Mouse (Mus musculus) heart, embryonic 13.5 days (tissue): ENCODE results near the gene Plscr3. TPM values are rescaled to one million over a fixed set of nuclear protein-coding genes. Genes with fewer than 3 reads are reported as not detected.

Experiments used
- ATAC-seq: fragments of 200-750 bp; cut with Nextera tagmentation; 2 replicates; pipeline ENCODE4 v1.8.0; 2017; ENCODE audit warnings: moderate TSS enrichment; ENCODE audit not compliant: insufficient number of reproducible peaks, low FRiP score, low TSS enrichment; ENCODE audit errors: extremely low read depth
- H3K27ac ChIP-seq: fragments of 300-500 bp; sonication (generic); replicated peaks from 2 replicates; pipeline ENCODE4 v1.5.1; 2015; ENCODE audit warnings: moderate library complexity, mild to moderate bottlenecking, inconsistent platforms
- H3K27me3 ChIP-seq: fragments of 300-500 bp; sonication (generic); replicated peaks from 2 replicates; pipeline ENCODE4 v1.6.1; 2015; ENCODE audit warnings: mild to moderate bottlenecking, inconsistent platforms
- H3K36me3 ChIP-seq: fragments of 300-500 bp; sonication (generic); 2 replicates; pipeline ENCODE4 v1.6.1; 2015; ENCODE audit warnings: mild to moderate bottlenecking, inconsistent platforms
- H3K4me1 ChIP-seq: fragments of 300-500 bp; sonication (generic); 2 replicates; pipeline ENCODE4 v1.6.1; 2015; ENCODE audit warnings: inconsistent platforms
- H3K4me2 ChIP-seq: fragments of 300-500 bp; sonication (generic); 2 replicates; pipeline ENCODE4 v1.6.1; 2015; ENCODE audit warnings: inconsistent platforms, mild to moderate bottlenecking, moderate library complexity
- H3K4me3 ChIP-seq: fragments of 300-500 bp; sonication (generic); 2 replicates; pipeline ENCODE4 v1.5.1; 2015; ENCODE audit warnings: moderate library complexity, mild to moderate bottlenecking, inconsistent platforms
- H3K9ac ChIP-seq: fragments of 300-500 bp; sonication (generic); 2 replicates; pipeline ENCODE4 v1.6.1; 2015; ENCODE audit warnings: inconsistent platforms, mild to moderate bottlenecking, moderate library complexity
- H3K9me3 ChIP-seq: fragments of 300-500 bp; sonication (generic); 2 replicates; pipeline ENCODE4 v1.6.1; 2016; ENCODE audit warnings: inconsistent platforms
- WGBS: fragments of 180-500 bp; shearing (Covaris S2); methylation state at CpG from one replicate; pipeline ENCODE4 v1.1.7; 2015; ENCODE audit warnings: mixed read lengths; 5-methylcytosine and 5-hydroxymethylcytosine counted together
- polyA plus RNA-seq: library from polyadenylated mRNA; unstranded; fragments of >200 nt; fragmentation: Nextera tagmentation; extraction: Ambion mirVana; gene quantifications from 2 replicates; pipeline ENCODE4 v1.2.1, GENCODE M21; 2015

The Plscr3 gene
- polyA plus RNA-seq, result 75.4 and 76.2 TPM in 2 replicates

DNA sequence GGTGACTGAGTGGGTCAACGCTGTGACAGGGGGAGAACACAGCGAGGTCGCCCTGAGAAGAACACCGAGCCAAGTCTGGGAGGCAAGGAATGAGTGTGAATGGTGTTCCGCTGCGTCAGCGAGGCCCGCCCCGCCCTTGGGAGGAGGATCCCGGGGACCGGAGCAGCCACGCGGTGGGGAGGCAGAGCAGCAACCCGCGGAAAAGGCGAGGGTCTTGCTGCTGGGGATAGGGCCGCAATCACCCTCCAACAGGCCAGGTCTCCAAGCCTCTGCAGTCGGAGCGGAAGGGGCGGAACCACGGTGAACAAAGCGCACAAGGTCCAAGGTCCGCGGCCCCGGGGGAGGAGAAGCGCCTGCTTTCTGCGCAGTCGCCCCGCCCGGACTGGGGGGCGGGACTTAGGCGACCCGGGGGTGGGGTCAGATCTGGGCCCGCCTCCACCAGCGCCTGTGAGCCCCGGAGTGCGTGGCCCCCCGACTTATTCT lies at the start of gene Plscr3:
TSS of gene Plscr3 (plus strand) at position 179 of the 483 bp plus-strand sequence.
- H3K36me3 ChIP-seq, result peaks cover 37% of the 10 kb centered on the region
- peak within 1 kb of the TSS; percentile 97 for H3K27ac ChIP-seq
- peak within 1 kb of the TSS; percentile 88 for H3K4me3 ChIP-seq
- WGBS, result under 1% methylated on average over 38 of the region's 38 CpGs
- no peaks in the 10 kb centered on the region for H3K9me3 ChIP-seq
- H3K4me1 ChIP-seq, result peaks cover 38% of the 10 kb centered on the region
- peak within 1 kb of the TSS; percentile 94 for H3K9ac ChIP-seq
- peak; percentile 92 for ATAC-seq
- no peaks in the 10 kb centered on the region for H3K27me3 ChIP-seq
- H3K4me2 ChIP-seq, result peak within 1 kb of the TSS; percentile 89

GRCm38 (mm10) chr11:69797924-69798323 lies 48.3 kb upstream of the Plscr3 start:
- no peak for ATAC-seq
- H3K27me3 ChIP-seq, result peaks cover 62% of the 10 kb centered on the region

DNA sequence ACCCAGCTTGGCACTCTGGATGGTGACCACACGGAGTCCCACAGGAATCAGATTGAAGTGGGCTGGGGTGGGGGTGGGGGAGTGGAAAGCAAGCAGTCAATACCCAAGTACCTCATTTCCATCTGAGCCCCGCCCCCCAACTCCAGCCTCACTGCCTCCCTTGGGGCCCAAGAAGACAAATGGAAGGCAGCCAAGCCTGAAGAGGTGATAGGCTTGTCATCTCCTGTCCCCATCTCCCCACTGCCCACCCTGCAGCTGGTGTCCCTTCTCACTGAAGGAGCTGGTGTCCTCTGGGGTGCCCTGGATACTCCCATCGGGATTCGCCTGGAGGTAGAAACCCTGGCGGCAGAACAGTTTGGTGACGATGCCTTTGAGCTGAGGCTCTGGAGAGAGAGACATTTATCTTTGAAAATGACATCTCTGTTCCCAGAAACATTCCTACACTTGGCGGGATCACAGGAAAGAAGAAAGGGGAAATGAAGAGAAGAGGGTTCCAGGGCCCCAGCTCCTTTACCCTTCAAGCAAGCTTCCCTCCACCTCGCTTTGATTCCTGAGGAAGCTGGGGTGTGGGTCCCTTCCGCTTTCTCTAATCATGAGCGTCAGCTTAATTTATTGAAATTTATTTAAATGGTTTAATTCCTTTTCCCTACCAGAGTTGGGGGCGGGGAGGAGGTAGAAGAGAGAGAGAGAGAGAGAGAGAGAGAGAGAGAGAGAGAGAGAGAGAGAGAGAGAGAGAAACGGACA lies 46.6 kb upstream of the Plscr3 start:
- peak overlapping the region; percentile 67 for H3K4me3 ChIP-seq
- no peaks in the 10 kb centered on the region for H3K9me3 ChIP-seq
- H3K4me2 ChIP-seq, result peak overlapping the region; percentile 82
- no peak for ATAC-seq
- peaks cover 68% of the 10 kb centered on the region for H3K27me3 ChIP-seq
- H3K9ac ChIP-seq, result peak overlapping the region; percentile 87
- 25% methylated on average over 12 of the region's 12 CpGs for WGBS
- no peaks in the 10 kb centered on the region for H3K36me3 ChIP-seq
- H3K27ac ChIP-seq, result no peak overlapping the region
- H3K4me1 ChIP-seq, result peaks cover 67% of the 10 kb centered on the region

More at GRCm38 (mm10) chr11:69797924-69798323, 48.3 kb upstream of the Plscr3 start:
- Histone ChIP-seq H3K9me3 (no peaks in the 10 kb centered on the region), H3K4me1 (peaks cover 53% of the 10 kb centered on the region), H3K4me2 (no peak overlapping the region), H3K36me3 (no peaks in the 10 kb centered on the region), H3K27ac (no peak overlapping the region), H3K4me3 (no peak overlapping the region), H3K9ac (no peak overlapping the region)
- 66% methylated on average over 7 of the region's 7 CpGs for WGBS

GRCm38 (mm10) chr11:69800138-69800391 lies 46.1 kb upstream of the Plscr3 start:
- peak overlapping the region; percentile 78 for H3K27ac ChIP-seq

GRCm38 (mm10) chr11:69800392-69801197 lies 45.6 kb upstream of the Plscr3 start:
- H3K4me2 ChIP-seq, result peak overlapping the region; percentile 82
- ATAC-seq, result 0 out of 2 replicates have a peak, but pooled peaks have one; percentile 2
- no peaks in the 10 kb centered on the region for H3K9me3 ChIP-seq
- peak overlapping the region; percentile 67 for H3K4me3 ChIP-seq
- H3K4me1 ChIP-seq, result peaks cover 72% of the 10 kb centered on the region
- H3K9ac ChIP-seq, result peak overlapping the region; percentile 87
- H3K27me3 ChIP-seq, result peaks cover 78% of the 10 kb centered on the region
- WGBS, result under 1% methylated on average over 36 of the region's 36 CpGs
- H3K27ac ChIP-seq, result peak overlapping the region; percentile 78
- H3K36me3 ChIP-seq, result no peaks in the 10 kb centered on the region

More at GRCm38 (mm10) chr11:69800138-69800391, 46.1 kb upstream of the Plscr3 start:
- ATAC-seq, result no peak
- WGBS, result 2% methylated on average over 11 of the region's 11 CpGs
- peaks cover 69% of the 10 kb centered on the region for H3K4me1 ChIP-seq
- H3K9ac ChIP-seq, result peak overlapping the region; percentile 87
- H3K4me2 ChIP-seq, result peak overlapping the region; percentile 82
- peak overlapping the region; percentile 67 for H3K4me3 ChIP-seq
- H3K27me3 ChIP-seq, result peaks cover 72% of the 10 kb centered on the region
- H3K9me3 ChIP-seq, result no peaks in the 10 kb centered on the region
- H3K36me3 ChIP-seq, result no peaks in the 10 kb centered on the region

GRCm38 (mm10) chr11:69801379-69801977 lies 44.7 kb upstream of the Plscr3 start, which contains the start of gene Fgf11:
Gene Fgf11, minus strand, starts transcription at chr11:69801857.
- WGBS, result 2% methylated on average over 33 of the region's 33 CpGs
- Histone ChIP-seq H3K27me3 (peaks cover 83% of the 10 kb centered on the region), H3K4me1 (peaks cover 66% of the 10 kb centered on the region)

GRCm38 (mm10) chr11:69802648-69803105 lies 43.5 kb upstream of the Plscr3 start:
- Histone ChIP-seq H3K9me3 (peaks cover 5% of the 10 kb centered on the region; the same call in 1 of the 2 replicates), H3K9ac (peak overlapping the region; percentile 87), H3K27me3 (peaks cover 84% of the 10 kb centered on the region), H3K27ac (no peak overlapping the region; the same call in 1 of the 2 replicates), H3K36me3 (no peaks in the 10 kb centered on the region), H3K4me1 (peaks cover 66% of the 10 kb centered on the region), H3K4me3 (peak overlapping the region; percentile 67), H3K4me2 (peak overlapping the region; percentile 82)
- WGBS, result under 1% methylated on average over 33 of the region's 33 CpGs
- ATAC-seq, result no peak

More at GRCm38 (mm10) chr11:69801379-69801977, 44.7 kb upstream of the Plscr3 start, which contains the start of gene Fgf11:
- H3K4me2 ChIP-seq, result peak within 1 kb of the TSS; percentile 82
- peak within 1 kb of the TSS; percentile 78 for H3K27ac ChIP-seq
- peaks cover 3% of the 10 kb centered on the region; the same call in 1 of the 2 replicates for H3K9me3 ChIP-seq
- peak within 1 kb of the TSS; percentile 67 for H3K4me3 ChIP-seq
- H3K36me3 ChIP-seq, result no peaks in the 10 kb centered on the region
- no peak for ATAC-seq
- peak within 1 kb of the TSS; percentile 87 for H3K9ac ChIP-seq

DNA sequence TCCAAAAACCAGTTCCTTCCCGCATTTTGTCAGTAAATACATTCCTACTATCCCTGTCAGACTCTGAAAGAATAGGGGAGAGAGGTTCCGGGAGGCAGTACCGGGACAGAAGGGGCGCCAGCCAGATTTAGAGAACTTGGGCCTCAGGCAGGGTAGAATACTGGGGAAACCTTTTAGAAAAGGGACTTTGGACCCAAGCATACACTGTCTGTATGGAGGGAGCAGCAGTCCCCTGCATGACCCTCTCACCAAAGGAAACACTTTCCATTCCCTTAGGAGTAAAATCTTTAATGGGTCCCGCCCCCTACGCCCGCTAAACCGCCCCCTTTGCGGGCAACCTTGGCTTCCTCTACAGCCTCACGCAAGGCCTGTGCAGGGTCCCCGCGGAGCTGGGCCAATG lies 42.8 kb upstream of the Plscr3 start:
- peak overlapping the region; percentile 67 for H3K4me3 ChIP-seq
- H3K27ac ChIP-seq, result no peak overlapping the region
- peak overlapping the region; percentile 87 for H3K9ac ChIP-seq
- 0 out of 2 replicates have a peak, but pooled peaks have one; percentile 5 for ATAC-seq
- H3K4me2 ChIP-seq, result peak overlapping the region; percentile 82
- no peaks in the 10 kb centered on the region for H3K36me3 ChIP-seq
- WGBS, result 3% methylated on average over 12 of the region's 12 CpGs
- peaks cover 5% of the 10 kb centered on the region; the same call in 1 of the 2 replicates for H3K9me3 ChIP-seq
- H3K4me1 ChIP-seq, result peaks cover 66% of the 10 kb centered on the region
- H3K27me3 ChIP-seq, result peaks cover 82% of the 10 kb centered on the region

DNA sequence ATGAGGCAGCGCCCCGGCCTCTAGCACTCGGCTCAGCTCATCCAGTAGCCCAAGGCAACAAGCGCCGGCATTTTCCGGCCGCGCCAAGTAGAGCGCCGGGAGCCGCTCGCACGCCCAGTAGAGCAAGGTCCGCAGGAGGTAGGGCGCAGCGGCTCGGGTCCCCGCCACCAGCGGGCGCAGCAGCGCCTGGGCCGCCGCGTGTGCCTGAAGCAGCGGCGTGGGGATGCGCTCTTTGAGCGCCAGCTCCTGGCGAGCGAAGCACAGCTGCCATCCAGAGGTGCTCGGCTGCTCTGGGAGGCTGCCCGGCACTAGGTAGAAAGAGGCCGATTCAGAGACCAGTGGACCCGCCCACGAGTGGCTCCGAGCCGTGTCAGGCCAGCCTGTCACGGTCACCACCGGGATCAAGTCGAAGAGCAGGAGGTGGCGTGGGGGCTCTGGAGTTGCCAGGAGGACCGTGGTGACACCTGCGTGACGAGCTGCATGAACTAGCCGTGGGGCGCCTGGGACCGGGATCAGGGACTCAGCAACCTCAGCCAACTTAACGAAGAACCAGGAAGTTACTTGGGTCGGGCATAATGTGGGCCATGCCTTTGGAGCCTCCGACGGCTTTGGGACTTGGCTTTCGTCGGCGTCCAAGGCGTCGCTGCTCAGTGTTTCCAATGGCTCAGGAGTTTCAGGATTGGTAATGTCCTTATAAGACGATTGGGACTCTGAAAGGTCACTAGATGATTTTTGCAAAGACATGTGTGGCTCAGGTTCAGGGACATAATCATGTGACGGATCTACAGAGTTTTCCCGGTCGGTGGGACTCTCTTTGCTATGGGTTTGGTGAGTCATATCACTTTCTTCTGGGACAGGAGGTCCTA lies 42.2 kb upstream of the Plscr3 start:
- Histone ChIP-seq H3K36me3 (no peaks in the 10 kb centered on the region), H3K9me3 (peaks cover 5% of the 10 kb centered on the region; the same call in 1 of the 2 replicates), H3K4me1 (peaks cover 63% of the 10 kb centered on the region), H3K4me3 (peak overlapping the region; percentile 67), H3K9ac (peak overlapping the region; percentile 87), H3K27ac (no peak overlapping the region), H3K27me3 (peaks cover 79% of the 10 kb centered on the region), H3K4me2 (peak overlapping the region; percentile 82)
- peak; percentile 40; the same call in 1 of the 2 replicates for ATAC-seq
- under 1% methylated on average over 60 of the region's 60 CpGs for WGBS

GRCm38 (mm10) chr11:69804652-69804940 lies 41.6 kb upstream of the Plscr3 start:
- peaks cover 5% of the 10 kb centered on the region; the same call in 1 of the 2 replicates for H3K9me3 ChIP-seq
- H3K27ac ChIP-seq, result no peak overlapping the region
- peak overlapping the region; percentile 65; the same call in 1 of the 2 replicates for H3K9ac ChIP-seq
- no peaks in the 10 kb centered on the region for H3K36me3 ChIP-seq
- peaks cover 57% of the 10 kb centered on the region for H3K4me1 ChIP-seq
- WGBS, result 7% methylated on average over 12 of the region's 12 CpGs
- no peak for ATAC-seq
- H3K27me3 ChIP-seq, result peaks cover 73% of the 10 kb centered on the region
- peak overlapping the region; percentile 82 for H3K4me2 ChIP-seq
- peak overlapping the region; percentile 67 for H3K4me3 ChIP-seq
